Mouse (Mus musculus) hindbrain, embryonic 16.5 days (tissue): ENCODE data around the gene Ndufa10. TPM values are rescaled to one million over a fixed set of nuclear protein-coding genes. Genes with fewer than 3 reads are reported as not detected.
A peak's percentile ranks its signal among the peaks of the same experiment; 100 is the strongest.
"Not testable (repeated sequence)": the region's sequence is repeated elsewhere in the genome, so short reads cannot be mapped to it uniquely, and the experiment has no call there.

Experiments used
- ATAC-seq: fragments of 200-750 bp; cut with Nextera tagmentation; 2 replicates; pipeline ENCODE4 v1.8.0; 2017; ENCODE audit warnings: moderate TSS enrichment, moderate library complexity
- H3K27ac ChIP-seq: fragments of 300-500 bp; sonication (generic); 2 replicates; pipeline ENCODE4 v1.5.1; 2014; ENCODE audit warnings: low read depth, mild to moderate bottlenecking, control low read depth, low read length, moderate library complexity
- H3K27me3 ChIP-seq: fragments of 300-500 bp; sonication (generic); replicated peaks from 2 replicates; pipeline ENCODE4 v1.6.1; 2014; ENCODE audit warnings: low read length; ENCODE audit not compliant: control insufficient read depth, insufficient read depth
- H3K36me3 ChIP-seq: fragments of 300-500 bp; sonication (generic); 2 replicates; pipeline ENCODE4 v1.6.1; 2014; ENCODE audit warnings: mild to moderate bottlenecking, low read length, moderate library complexity, mixed read lengths; ENCODE audit not compliant: control insufficient read depth, insufficient read depth
- H3K4me1 ChIP-seq: fragments of 300-500 bp; sonication (generic); 2 replicates; pipeline ENCODE4 v1.6.1; 2014; ENCODE audit warnings: low read depth, low read length; ENCODE audit not compliant: control insufficient read depth, insufficient read depth
- H3K4me2 ChIP-seq: fragments of 300-500 bp; sonication (generic); 2 replicates; pipeline ENCODE4 v1.6.1; 2014; ENCODE audit warnings: mild to moderate bottlenecking, low read length, control low read depth, moderate library complexity
- H3K4me3 ChIP-seq: fragments of 300-500 bp; sonication (generic); 2 replicates; pipeline ENCODE4 v1.5.1; 2014; ENCODE audit warnings: mild to moderate bottlenecking, low read length, control low read depth, moderate library complexity
- H3K9ac ChIP-seq: fragments of 300-500 bp; sonication (generic); 2 replicates; pipeline ENCODE4 v1.6.1; 2014; ENCODE audit warnings: low read depth, mild to moderate bottlenecking, control low read depth, low read length, moderate library complexity
- H3K9me3 ChIP-seq: fragments of 300-500 bp; sonication (generic); 2 replicates; pipeline ENCODE4 v1.6.1; 2014; ENCODE audit warnings: mild to moderate bottlenecking, low read length, moderate library complexity; ENCODE audit not compliant: control insufficient read depth
- WGBS: fragments of 180-500 bp; shearing (Covaris S2); extraction: QIAGEN DNeasy Blood & Tissue Kit; methylation state at CpG from one replicate; pipeline ENCODE4 v1.1.7; 2014; 5-methylcytosine and 5-hydroxymethylcytosine counted together
- polyA plus RNA-seq: library from polyadenylated mRNA; unstranded; fragments of >200 nt; fragmentation: Nextera tagmentation; extraction: Ambion mirVana; gene quantifications from 2 replicates; pipeline ENCODE4 v1.2.1, GENCODE M21; 2015

Ndufa10 gene
- polyA plus RNA-seq = 339 and 361 TPM in 2 replicates

DNA sequence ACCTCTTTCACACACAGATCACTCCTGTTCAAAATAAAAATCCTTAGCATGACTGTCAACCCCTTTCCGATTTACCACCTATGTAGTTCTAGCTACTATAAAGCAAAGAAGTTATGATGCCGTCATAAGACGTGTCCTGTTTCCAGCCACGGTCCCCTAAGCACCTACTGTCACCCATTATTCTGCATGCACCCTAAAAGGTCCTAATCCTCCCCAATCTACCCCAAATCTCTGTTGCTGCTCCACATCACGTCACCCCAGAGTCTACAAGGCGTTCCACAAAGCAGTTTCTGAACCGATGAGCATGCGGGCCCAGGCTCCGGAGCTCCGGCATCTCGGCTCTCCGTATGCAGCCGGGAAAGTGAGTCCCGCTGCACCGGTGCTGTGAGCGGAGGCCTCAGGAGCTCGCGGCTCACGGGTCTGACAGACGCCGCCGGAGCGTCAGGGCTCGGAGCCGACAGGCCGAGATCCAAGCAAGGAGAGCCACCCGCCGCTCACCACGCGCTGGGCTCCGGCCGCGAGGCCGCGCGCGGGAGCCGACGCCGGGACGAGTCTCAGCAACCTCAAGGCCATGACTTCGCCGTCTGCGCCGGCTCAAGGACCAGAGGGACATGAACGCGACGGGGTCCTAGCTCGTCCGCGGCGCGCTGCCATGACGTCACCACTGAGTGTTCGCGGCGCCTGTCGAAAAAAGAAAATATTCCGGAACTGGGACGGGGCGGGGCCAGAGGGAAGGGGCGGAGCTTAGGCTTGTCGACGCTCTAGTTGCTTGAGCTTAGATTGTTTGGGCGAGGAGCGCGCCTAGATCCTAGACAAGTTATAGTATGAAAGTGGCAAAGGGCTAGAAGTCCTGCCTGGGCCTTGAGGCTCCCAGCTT is at the start of gene Ndufa10:
Ndufa10 (minus strand) TSS at position 696 of the 877 bp plus-strand sequence.
- H3K4me3 ChIP-seq = peak within 1 kb of the TSS; percentile 96
- H3K4me1 ChIP-seq = peaks cover 7% of the 10 kb centered on the region
- peak within 1 kb of the TSS; percentile 85 for H3K27ac ChIP-seq
- peaks cover 9% of the 10 kb centered on the region for H3K36me3 ChIP-seq
- ATAC-seq = peak; percentile 94
- no peaks in the 10 kb centered on the region for H3K27me3 ChIP-seq
- H3K4me2 ChIP-seq = peak within 1 kb of the TSS; percentile 99
- H3K9ac ChIP-seq = peak within 1 kb of the TSS; percentile 96
- under 1% methylated on average over 67 of the region's 67 CpGs for WGBS
- H3K9me3 ChIP-seq = no peaks in the 10 kb centered on the region

DNA sequence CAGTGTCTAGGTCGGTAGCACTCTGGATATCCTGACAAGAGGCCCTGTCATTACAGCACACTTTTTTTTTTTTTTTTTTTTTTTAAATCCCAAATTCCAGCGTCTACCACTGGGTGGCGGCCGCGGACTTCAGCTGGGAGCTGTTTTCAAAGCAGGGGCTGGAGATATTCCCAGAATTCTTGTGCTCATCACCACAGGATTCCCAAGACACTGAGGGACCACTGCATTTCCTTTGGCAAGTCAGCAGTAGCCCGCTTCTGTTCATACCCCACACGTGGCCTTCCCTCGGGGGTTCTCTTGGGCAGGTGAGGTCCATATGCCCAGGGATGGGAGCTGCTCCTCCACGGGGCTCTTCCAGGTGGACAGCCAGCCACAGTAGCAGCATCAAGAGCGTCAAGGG is 47.7 kb upstream of the Ndufa10 start:
- Histone ChIP-seq H3K27me3 (0 out of 2 replicates have a peak, but pooled peaks cover 2% of the 10 kb centered on the region), H3K27ac (no peak overlapping the region), H3K4me3 (no peak overlapping the region), H3K9ac (no peak overlapping the region), H3K36me3 (no peaks in the 10 kb centered on the region), H3K4me2 (peak overlapping the region; percentile 46), H3K9me3 (no peaks in the 10 kb centered on the region), H3K4me1 (0 out of 2 replicates have a peak, but pooled peaks cover 3% of the 10 kb centered on the region)
- peak; percentile 45; the same call in 1 of the 2 replicates for ATAC-seq
- 14% methylated on average over 10 of the region's 10 CpGs for WGBS

DNA sequence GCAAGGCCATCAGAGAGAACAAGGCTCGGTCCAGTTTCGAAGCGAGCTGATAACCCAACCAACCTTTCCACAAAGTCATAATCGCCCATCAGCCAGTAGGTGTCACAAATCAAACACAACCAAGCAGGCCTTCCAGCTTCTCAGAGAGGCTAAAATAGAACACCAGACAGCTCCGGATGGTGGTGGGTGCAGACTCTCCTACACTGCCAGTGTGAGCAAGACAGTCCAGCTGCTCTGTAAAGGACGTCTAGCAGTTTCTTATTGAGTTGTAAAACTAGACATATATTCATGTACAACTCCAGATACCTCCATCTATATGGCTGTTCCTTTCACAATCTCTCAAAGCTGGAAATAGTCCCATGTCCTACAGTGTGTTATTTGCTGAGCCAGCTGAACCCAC is 45.4 kb upstream of the Ndufa10 start:
- 87% methylated on average over 6 of the region's 6 CpGs for WGBS
- Histone ChIP-seq H3K27me3 (0 out of 2 replicates have a peak, but pooled peaks cover 2% of the 10 kb centered on the region), H3K4me2 (no peak overlapping the region), H3K4me3 (no peak overlapping the region), H3K27ac (no peak overlapping the region), H3K36me3 (no peaks in the 10 kb centered on the region), H3K9me3 (no peaks in the 10 kb centered on the region), H3K9ac (no peak overlapping the region), H3K4me1 (0 out of 2 replicates have a peak, but pooled peaks cover 3% of the 10 kb centered on the region)
- ATAC-seq = no peak

DNA sequence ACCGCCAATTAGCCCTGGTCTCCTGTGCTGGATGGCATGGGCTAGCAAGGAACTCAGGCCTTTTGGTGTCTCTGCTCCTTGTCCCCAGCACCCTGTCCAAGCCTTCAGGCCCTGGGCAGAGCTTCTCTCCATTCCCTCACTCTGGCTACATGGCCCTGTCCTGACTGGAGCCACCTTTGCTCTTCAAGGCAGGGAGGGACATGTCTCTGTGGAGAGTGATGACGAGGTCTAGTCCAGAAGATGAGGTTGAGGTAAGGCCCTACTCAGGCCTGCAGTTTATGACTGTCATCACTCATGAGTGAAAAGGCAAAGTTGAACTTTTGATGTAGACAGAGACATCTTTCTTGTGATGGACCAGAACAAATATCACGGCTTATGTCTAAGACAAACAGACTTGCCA is 44.9 kb upstream of the Ndufa10 start, which contains the start of gene Olfr1414:
Olfr1414 (minus strand) TSS at position 101 of the 400 bp plus-strand sequence.
- 0 out of 2 replicates have a peak, but pooled peaks cover 2% of the 10 kb centered on the region for H3K27me3 ChIP-seq
- H3K27ac ChIP-seq = no peak within 1 kb of the TSS
- no peaks in the 10 kb centered on the region for H3K9me3 ChIP-seq
- H3K36me3 ChIP-seq = no peaks in the 10 kb centered on the region
- ATAC-seq = no peak
- H3K4me1 ChIP-seq = 0 out of 2 replicates have a peak, but pooled peaks cover 3% of the 10 kb centered on the region
- H3K4me2 ChIP-seq = no peak within 1 kb of the TSS
- 87% methylated on average over 3 of the region's 3 CpGs for WGBS
- H3K9ac ChIP-seq = no peak within 1 kb of the TSS
- H3K4me3 ChIP-seq = no peak within 1 kb of the TSS

DNA sequence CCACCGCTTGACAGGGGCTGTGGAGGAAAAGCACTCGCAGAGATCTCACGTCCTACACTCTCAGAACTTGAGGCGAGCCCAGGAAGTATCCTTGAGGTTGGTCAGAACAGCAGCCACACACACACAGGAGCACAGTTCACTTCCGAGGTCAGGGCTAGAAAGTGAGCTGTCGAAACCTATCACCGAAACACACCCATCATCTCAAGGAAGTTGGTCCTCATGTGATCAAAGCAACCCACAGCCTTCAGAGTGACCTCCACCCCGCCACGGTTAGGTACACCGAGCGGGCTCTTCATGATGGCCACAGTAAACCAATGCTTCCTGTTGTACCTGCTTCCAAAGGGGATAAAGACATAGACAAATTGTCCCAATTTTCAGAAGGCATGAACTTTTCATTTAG is 41.7 kb upstream of the Ndufa10 start:
- no peak overlapping the region for H3K4me2 ChIP-seq
- H3K4me1 ChIP-seq = no peaks in the 10 kb centered on the region
- no peaks in the 10 kb centered on the region for H3K27me3 ChIP-seq
- ATAC-seq = no peak
- H3K9ac ChIP-seq = no peak overlapping the region
- no peaks in the 10 kb centered on the region for H3K36me3 ChIP-seq
- H3K9me3 ChIP-seq = no peaks in the 10 kb centered on the region
- H3K4me3 ChIP-seq = no peak overlapping the region
- 89% methylated on average over 11 of the region's 11 CpGs for WGBS
- H3K27ac ChIP-seq = no peak overlapping the region

DNA sequence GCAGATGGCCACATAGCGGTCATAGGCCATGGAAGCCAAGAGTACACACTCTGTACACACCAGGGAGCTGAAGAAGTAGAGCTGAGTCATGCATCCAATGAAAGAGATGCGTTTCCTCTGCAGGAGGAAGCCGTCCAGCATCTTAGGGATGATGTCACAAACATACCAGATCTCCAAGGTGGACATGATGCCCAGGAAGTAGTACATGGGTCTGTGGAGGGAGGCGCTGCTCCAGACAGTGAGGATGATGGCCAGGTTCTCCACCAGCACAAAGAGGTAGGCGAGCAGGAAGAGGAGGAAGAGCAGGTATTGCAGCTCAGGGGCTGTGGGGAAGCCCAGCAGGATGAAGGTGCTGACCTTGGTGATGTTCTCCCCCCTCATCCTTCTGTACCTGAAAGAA is 38.0 kb upstream of the Ndufa10 start:
- H3K9ac ChIP-seq, H3K4me2 ChIP-seq: not testable (repeated sequence)

DNA sequence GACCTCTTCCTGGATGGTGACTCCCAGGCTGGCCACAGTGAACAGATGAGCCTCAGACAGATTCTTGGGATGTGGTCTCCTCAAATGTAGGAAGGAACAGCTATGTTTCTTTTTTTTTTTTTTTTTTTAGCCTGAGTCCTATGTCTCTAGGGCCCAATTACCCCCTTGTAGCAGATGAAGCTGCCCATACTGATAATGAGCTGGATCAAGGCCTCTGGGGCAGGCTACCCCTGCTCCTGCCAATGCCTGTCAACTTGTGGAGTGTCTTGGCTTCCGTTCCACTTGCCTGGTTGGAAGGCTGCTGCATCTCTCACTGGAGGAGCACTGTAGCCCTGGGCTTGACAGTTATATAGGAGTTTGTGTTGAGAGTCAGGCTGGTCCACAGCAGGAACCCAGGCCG is 22.3 kb upstream of the Ndufa10 start, which contains the start of gene Olfr1415:
Olfr1415 (minus strand) TSS at position 101 of the 400 bp plus-strand sequence.
- Histone ChIP-seq H3K4me1 (no peaks in the 10 kb centered on the region), H3K27me3 (no peaks in the 10 kb centered on the region; the same call in 1 of the 2 replicates), H3K36me3 (no peaks in the 10 kb centered on the region), H3K9ac (no peak within 1 kb of the TSS), H3K9me3 (no peaks in the 10 kb centered on the region), H3K27ac (no peak within 1 kb of the TSS), H3K4me2 (no peak within 1 kb of the TSS), H3K4me3 (no peak within 1 kb of the TSS)
- 81% methylated on average over 2 of the region's 2 CpGs for WGBS
- ATAC-seq = no peak

More for the DNA sequence above, 38.0 kb upstream of the Ndufa10 start:
- H3K27ac ChIP-seq, H3K4me3 ChIP-seq, H3K4me1 ChIP-seq, H3K27me3 ChIP-seq, ATAC-seq, H3K36me3 ChIP-seq, H3K9me3 ChIP-seq: not testable (repeated sequence)
- WGBS = 93% methylated on average over 4 of the region's 5 CpGs

DNA sequence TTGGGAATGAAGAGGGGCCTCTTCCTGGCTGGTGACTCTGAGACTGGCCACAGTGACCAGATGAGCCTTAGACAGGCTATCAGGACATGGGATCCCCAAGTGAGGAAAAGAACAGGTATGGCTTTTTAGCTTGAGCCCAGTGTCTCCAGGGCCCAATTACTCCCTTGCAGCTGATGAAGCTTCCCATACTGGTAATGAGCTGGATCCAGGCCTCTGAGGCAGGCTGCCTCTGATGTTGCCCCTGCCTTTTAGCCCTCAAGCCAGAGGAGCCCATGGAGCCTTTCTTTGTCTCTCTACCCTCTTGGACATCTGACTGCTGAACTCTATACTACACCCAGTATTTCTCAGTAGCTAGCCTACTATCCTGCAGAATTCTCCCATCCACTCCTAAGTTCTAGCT is 11.4 kb upstream of the Ndufa10 start, which contains the start of gene Olfr1416:
Olfr1416 (minus strand) TSS at position 101 of the 400 bp plus-strand sequence.
- Histone ChIP-seq H3K9me3 (peaks cover 5% of the 10 kb centered on the region; the same call in 1 of the 2 replicates), H3K4me3 (no peak within 1 kb of the TSS), H3K36me3 (no peaks in the 10 kb centered on the region), H3K4me1 (no peaks in the 10 kb centered on the region), H3K27me3 (no peaks in the 10 kb centered on the region), H3K9ac (no peak within 1 kb of the TSS), H3K4me2 (no peak within 1 kb of the TSS), H3K27ac (no peak within 1 kb of the TSS)
- ATAC-seq = no peak

DNA sequence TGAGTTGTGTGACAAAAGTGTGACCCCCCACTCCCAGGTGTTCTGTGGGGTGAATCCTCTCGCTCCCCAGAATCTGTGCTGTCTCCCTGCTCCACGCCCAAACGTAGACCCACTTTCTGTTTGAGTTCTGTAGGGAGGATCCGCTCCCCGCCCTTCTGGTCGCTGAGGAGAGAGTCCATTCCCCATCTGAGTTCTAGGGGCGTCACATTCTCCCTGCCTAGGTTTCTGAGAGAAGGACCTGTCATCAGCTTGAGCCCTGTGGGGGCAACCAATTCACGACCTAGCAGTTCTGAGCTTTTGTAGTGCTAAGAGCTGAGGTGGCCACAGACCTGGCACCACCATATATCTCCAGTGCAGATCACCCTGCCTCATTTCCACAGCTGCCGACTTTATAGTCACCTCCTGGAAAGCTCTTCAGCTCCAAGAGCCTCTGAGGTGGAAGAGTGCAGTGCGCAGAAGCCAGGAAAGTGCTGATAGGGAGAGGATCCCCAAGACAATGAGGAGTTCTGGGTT is 462 bp upstream of the Ndufa10 start:
- peak overlapping the region; percentile 68 for H3K27ac ChIP-seq
- ATAC-seq = peak; percentile 81
- H3K9ac ChIP-seq = peak overlapping the region; percentile 71
- 3% methylated on average over 10 of the region's 10 CpGs for WGBS
- H3K9me3 ChIP-seq = no peaks in the 10 kb centered on the region
- peaks cover 7% of the 10 kb centered on the region for H3K4me1 ChIP-seq
- peaks cover 8% of the 10 kb centered on the region; the same call in 1 of the 2 replicates for H3K36me3 ChIP-seq
- peak overlapping the region; percentile 96 for H3K4me3 ChIP-seq
- no peaks in the 10 kb centered on the region for H3K27me3 ChIP-seq
- peak overlapping the region; percentile 99 for H3K4me2 ChIP-seq
